Mouse (Mus musculus) neural tube, embryonic 14.5 days (tissue): Measurements from ENCODE around the gene Olfr1284. TPM values are rescaled to one million over a fixed set of nuclear protein-coding genes. Genes with fewer than 3 reads are reported as not detected.
"Not testable (repeated sequence)": the region's sequence is repeated elsewhere in the genome, so short reads cannot be mapped to it uniquely, and the experiment has no call there.

Source experiments
- ATAC-seq: fragments of 200-750 bp; cut with Nextera tagmentation; 2 replicates; pipeline ENCODE4 v1.8.0; 2017; ENCODE audit warnings: low read depth, mild to moderate bottlenecking, moderate TSS enrichment, moderate library complexity
- H3K27ac ChIP-seq: fragments of 300-500 bp; sonication (generic); 2 replicates; pipeline ENCODE4 v1.5.1; 2014; ENCODE audit warnings: low read depth, mild to moderate bottlenecking, control low read depth, low read length, moderate library complexity, mixed read lengths
- H3K27me3 ChIP-seq: fragments of 300-500 bp; sonication (generic); 2 replicates; pipeline ENCODE4 v1.6.1; 2014; ENCODE audit warnings: low read length; ENCODE audit not compliant: control insufficient read depth, insufficient read depth
- H3K36me3 ChIP-seq: fragments of 300-500 bp; sonication (generic); 2 replicates; pipeline ENCODE4 v1.6.1; 2014; ENCODE audit warnings: low read length, mixed read lengths; ENCODE audit not compliant: control insufficient read depth, insufficient read depth
- H3K4me1 ChIP-seq: fragments of 300-500 bp; sonication (generic); 2 replicates; pipeline ENCODE4 v1.6.1; 2014; ENCODE audit warnings: low read length; ENCODE audit not compliant: control insufficient read depth, insufficient read depth
- H3K4me2 ChIP-seq: fragments of 300-500 bp; sonication (generic); 2 replicates; pipeline ENCODE4 v1.6.1; 2014; ENCODE audit warnings: mild to moderate bottlenecking, low read depth, low read length, control low read depth
- H3K4me3 ChIP-seq: fragments of 300-500 bp; sonication (generic); 2 replicates; pipeline ENCODE4 v1.5.1; 2014; ENCODE audit warnings: low read depth, low read length, control low read depth, mixed read lengths
- H3K9ac ChIP-seq: fragments of 300-500 bp; sonication (generic); replicated peaks from 2 replicates; pipeline ENCODE4 v1.6.1; 2014; ENCODE audit warnings: low read depth, mild to moderate bottlenecking, control low read depth, low read length, mixed read lengths
- H3K9me3 ChIP-seq: fragments of 300-500 bp; sonication (generic); 2 replicates; pipeline ENCODE4 v1.6.1; 2016; ENCODE audit warnings: low read length; ENCODE audit not compliant: control insufficient read depth
- WGBS: fragments of 180-500 bp; shearing (Covaris S2); extraction: QIAGEN DNeasy Blood & Tissue Kit; methylation state at CpG from one replicate; pipeline ENCODE4 v1.1.7; 2014; 5-methylcytosine and 5-hydroxymethylcytosine counted together
- polyA plus RNA-seq: library from polyadenylated mRNA; unstranded; fragments of >200 nt; fragmentation: Nextera tagmentation; extraction: Ambion mirVana; gene quantifications from 2 replicates; pipeline ENCODE4 v1.2.1, GENCODE M21; 2014

Gene Olfr1284
- polyA plus RNA-seq, result not detected in 2 replicates

DNA sequence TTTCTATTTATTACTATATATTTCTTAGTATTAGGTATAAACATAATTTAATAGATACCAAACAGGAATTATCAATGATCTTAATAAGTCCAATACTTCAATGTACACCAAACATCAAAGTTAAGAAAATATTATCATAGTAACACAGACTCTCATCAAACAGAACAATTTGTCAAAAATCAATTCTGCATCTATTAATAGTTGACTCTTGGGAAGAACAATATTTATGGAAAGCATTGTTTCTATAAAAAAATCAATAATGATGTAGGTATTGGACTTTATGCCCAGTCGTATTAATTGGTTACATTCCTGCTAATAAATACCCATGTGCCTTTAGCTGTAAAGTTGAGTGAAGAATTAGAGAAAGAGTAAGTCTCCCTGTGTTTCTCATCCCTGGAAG lies at the start of gene Olfr1284:
Gene Olfr1284 (plus strand): TSS at position 301 of the 400 bp plus-strand sequence.
- WGBS, result 88% methylated on average over 1 of the region's 1 CpGs
- Histone ChIP-seq H3K9ac (no peak within 1 kb of the TSS), H3K36me3 (no peaks in the 10 kb centered on the region), H3K4me1 (no peaks in the 10 kb centered on the region), H3K27ac (no peak within 1 kb of the TSS), H3K4me3 (no peak within 1 kb of the TSS), H3K27me3 (no peaks in the 10 kb centered on the region), H3K9me3 (no peaks in the 10 kb centered on the region), H3K4me2 (no peak within 1 kb of the TSS)
- ATAC-seq, result no peak

DNA sequence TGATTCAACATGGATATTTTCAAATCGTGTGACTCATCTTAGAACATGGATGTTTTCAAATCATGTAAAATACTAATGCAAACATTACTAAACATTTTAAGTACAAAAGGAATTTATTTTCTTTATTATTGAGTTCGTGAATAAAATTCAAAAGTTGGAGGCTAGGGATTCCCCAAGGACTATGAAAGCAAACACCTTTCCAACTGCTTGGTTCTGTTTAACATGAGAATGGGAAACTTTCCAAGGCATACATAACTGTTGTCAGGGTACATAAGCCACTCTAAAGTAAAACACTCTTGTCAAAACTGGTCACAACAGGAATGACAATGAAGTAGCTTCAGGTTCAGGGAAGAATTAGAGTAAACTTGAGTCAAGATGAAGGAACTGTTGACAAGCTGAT lies 49.1 kb upstream of the Olfr1284 start, which contains the start of gene Olfr1281:
Gene Olfr1281 (plus strand): TSS at position 301 of the 400 bp plus-strand sequence.
- H3K9ac ChIP-seq, result no peak within 1 kb of the TSS
- ATAC-seq, result no peak
- H3K4me3 ChIP-seq, result no peak within 1 kb of the TSS
- H3K4me2 ChIP-seq, result no peak within 1 kb of the TSS
- no peaks in the 10 kb centered on the region for H3K27me3 ChIP-seq
- no peaks in the 10 kb centered on the region for H3K36me3 ChIP-seq
- no peaks in the 10 kb centered on the region for H3K4me1 ChIP-seq
- 84% methylated on average over 2 of the region's 2 CpGs for WGBS
- no peak within 1 kb of the TSS for H3K27ac ChIP-seq
- no peaks in the 10 kb centered on the region for H3K9me3 ChIP-seq

DNA sequence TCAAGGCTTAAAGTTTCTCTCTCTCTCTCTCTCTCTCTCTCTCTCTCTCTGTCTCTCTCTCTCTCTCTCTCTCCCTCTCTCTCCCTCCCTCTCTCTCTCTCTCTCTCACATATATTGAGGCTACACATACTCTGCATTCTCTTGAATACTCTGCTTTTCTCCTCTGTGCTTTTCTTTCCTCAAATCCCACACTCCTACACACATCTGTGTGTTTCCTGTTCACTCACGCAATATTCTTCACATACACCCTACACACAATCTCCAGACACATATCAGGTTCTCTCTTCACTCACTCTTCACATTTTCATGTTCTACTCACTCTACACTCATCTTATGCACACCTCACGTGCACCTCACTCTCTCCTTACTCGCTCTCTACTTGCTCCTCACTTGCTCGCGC lies 41.6 kb upstream of the Olfr1284 start:
- not testable (repeated sequence) for H3K4me2 ChIP-seq, H3K9ac ChIP-seq, H3K36me3 ChIP-seq, H3K9me3 ChIP-seq, H3K27me3 ChIP-seq, H3K27ac ChIP-seq, H3K4me1 ChIP-seq, H3K4me3 ChIP-seq, ATAC-seq
- WGBS, result 92% methylated on average over 5 of the region's 5 CpGs

DNA sequence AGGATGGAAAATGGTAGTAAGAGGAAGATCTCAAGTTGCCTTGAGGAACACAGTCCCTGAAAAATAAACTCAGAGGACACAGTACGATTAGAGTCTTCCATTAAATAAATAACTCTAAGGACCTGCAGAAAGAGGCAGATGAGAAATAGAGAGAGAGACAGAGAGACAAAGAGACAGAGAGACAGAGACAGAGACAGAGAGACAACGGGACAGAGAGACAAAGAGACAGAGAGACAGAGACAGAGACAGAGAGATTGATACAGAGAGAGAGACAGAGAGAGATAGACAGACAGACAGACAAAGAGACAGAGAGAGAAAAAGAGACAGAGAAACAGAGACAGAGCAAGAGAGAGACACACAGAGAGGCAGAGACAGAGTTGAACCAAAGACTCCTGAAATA lies 39.3 kb upstream of the Olfr1284 start, which contains the start of gene Olfr1282:
Gene Olfr1282 (minus strand): TSS at position 101 of the 400 bp plus-strand sequence.
- no peaks in the 10 kb centered on the region for H3K9me3 ChIP-seq
- no peak for ATAC-seq
- H3K4me1 ChIP-seq, result no peaks in the 10 kb centered on the region
- 84% methylated on average over 2 of the region's 2 CpGs for WGBS
- H3K4me2 ChIP-seq, result no peak within 1 kb of the TSS
- H3K36me3 ChIP-seq, result no peaks in the 10 kb centered on the region
- H3K27ac ChIP-seq, result no peak within 1 kb of the TSS
- no peak within 1 kb of the TSS for H3K9ac ChIP-seq
- H3K27me3 ChIP-seq, result no peaks in the 10 kb centered on the region
- H3K4me3 ChIP-seq, result no peak within 1 kb of the TSS

DNA sequence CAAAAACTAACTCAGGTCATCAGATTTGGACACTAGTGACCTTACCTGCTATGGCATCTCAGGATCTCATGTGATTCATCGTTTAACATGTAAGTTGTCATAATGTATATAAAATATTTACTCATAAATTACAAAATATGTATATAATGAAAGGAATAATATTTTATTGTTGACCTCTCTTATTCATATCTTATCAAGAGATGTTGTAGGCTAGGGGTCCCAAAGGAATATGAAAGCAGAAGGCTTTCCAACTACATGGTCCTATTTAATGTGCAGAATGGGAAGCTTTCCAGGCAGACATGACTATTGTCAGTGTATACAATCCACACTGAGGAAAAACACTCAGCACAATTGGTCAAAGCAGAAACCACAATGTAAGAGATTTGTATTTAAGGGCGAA lies 8.8 kb upstream of the Olfr1284 start, which contains the start of gene Olfr1283:
Gene Olfr1283 (plus strand): TSS at position 301 of the 400 bp plus-strand sequence.
- no peak for ATAC-seq
- 74% methylated on average over 2 of the region's 2 CpGs for WGBS
- H3K4me1 ChIP-seq, result no peaks in the 10 kb centered on the region

DNA sequence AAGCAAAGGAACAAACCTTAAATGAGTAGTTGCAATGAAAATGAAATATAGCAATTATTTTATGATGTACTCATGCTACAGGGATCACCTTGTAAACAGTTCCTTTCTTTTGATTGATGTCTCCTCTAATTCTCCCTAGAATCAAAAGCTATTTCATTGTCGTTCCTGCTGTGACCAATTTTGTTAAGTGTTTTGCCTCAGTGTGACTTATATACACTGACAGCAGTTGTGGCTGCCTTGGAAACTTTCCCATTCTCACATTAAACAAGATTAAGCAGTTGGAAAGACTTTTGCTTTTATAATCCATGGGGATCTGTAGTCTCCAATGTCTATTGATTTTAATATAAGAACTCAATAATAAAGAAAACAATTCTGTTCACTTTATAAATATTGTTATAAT lies 47.6 kb downstream of the Olfr1284 start, which contains the start of gene Olfr1286:
Gene Olfr1286 (minus strand): TSS at position 185 of the 400 bp plus-strand sequence.
- H3K36me3 ChIP-seq, result no peaks in the 10 kb centered on the region
- no peak within 1 kb of the TSS for H3K4me2 ChIP-seq
- H3K9ac ChIP-seq, result no peak within 1 kb of the TSS
- no peak for ATAC-seq
- 46% methylated on average over 1 of the region's 1 CpGs for WGBS
- no peaks in the 10 kb centered on the region for H3K9me3 ChIP-seq
- no peaks in the 10 kb centered on the region for H3K4me1 ChIP-seq
- H3K27ac ChIP-seq, result no peak within 1 kb of the TSS
- no peaks in the 10 kb centered on the region for H3K27me3 ChIP-seq
- H3K4me3 ChIP-seq, result no peak within 1 kb of the TSS

More for the DNA sequence above, 8.8 kb upstream of the Olfr1284 start, which contains the start of gene Olfr1283:
- Histone ChIP-seq H3K27me3 (no peaks in the 10 kb centered on the region), H3K4me3 (no peak within 1 kb of the TSS), H3K36me3 (no peaks in the 10 kb centered on the region), H3K27ac (no peak within 1 kb of the TSS), H3K9me3 (no peaks in the 10 kb centered on the region), H3K4me2 (no peak within 1 kb of the TSS), H3K9ac (no peak within 1 kb of the TSS)

Other genes with a start within 250 kb of the Olfr1284 start
- not detected in 2 replicates for gene Gm15130, start 222.6 kb upstream of the Olfr1284 start, polyA plus RNA-seq
- gene 4930430A15Rik, start 145.9 kb upstream of the Olfr1284 start, polyA plus RNA-seq, result not detected in 2 replicates
- not detected in 2 replicates for gene Olfr1275, start 140.2 kb upstream of the Olfr1284 start, polyA plus RNA-seq
- not detected in 2 replicates for gene Olfr1276, start 121.0 kb upstream of the Olfr1284 start, polyA plus RNA-seq
- not detected in 2 replicates for gene Olfr1277, start 101.4 kb upstream of the Olfr1284 start, polyA plus RNA-seq
- gene Olfr1278, start 85.4 kb upstream of the Olfr1284 start, polyA plus RNA-seq, result not detected in 2 replicates
- gene Olfr1279, start 74.9 kb upstream of the Olfr1284 start, polyA plus RNA-seq, result not detected in 2 replicates
- not detected in 2 replicates for gene Olfr1280, start 61.5 kb upstream of the Olfr1284 start, polyA plus RNA-seq
- gene Olfr1281, start 49.0 kb upstream of the Olfr1284 start, polyA plus RNA-seq, result not detected in 2 replicates
- not detected in 2 replicates for gene Olfr1282, start 39.4 kb upstream of the Olfr1284 start, polyA plus RNA-seq
- not detected in 2 replicates for gene Olfr1283, start 8.7 kb upstream of the Olfr1284 start, polyA plus RNA-seq
- not detected in 2 replicates for gene Olfr1286, start 47.6 kb downstream of the Olfr1284 start, polyA plus RNA-seq
- gene Olfr1287, start 73.6 kb downstream of the Olfr1284 start, polyA plus RNA-seq, result not detected in 2 replicates
- gene Olfr1288, start 98.6 kb downstream of the Olfr1284 start, polyA plus RNA-seq, result not detected in 2 replicates
- gene Olfr1289, start 105.3 kb downstream of the Olfr1284 start, polyA plus RNA-seq, result not detected in 2 replicates
- not detected in 2 replicates for gene Olfr1290, start 118.3 kb downstream of the Olfr1284 start, polyA plus RNA-seq
- gene Olfr1291-ps1, start 121.7 kb downstream of the Olfr1284 start, polyA plus RNA-seq, result not detected in 2 replicates
- gene Olfr1293-ps, start 149.7 kb downstream of the Olfr1284 start, polyA plus RNA-seq, result not detected in 2 replicates
- gene Olfr1294, start 164.8 kb downstream of the Olfr1284 start, polyA plus RNA-seq, result not detected in 2 replicates
- gene Olfr1295, start 194.2 kb downstream of the Olfr1284 start, polyA plus RNA-seq, result not detected in 2 replicates